Mouse (Mus musculus) cerebral cortex, adult 2 months (tissue): Measurements from ENCODE around the gene Aspg.

Experiments
- WGBS: fragments of 180-500 bp; shearing (Covaris S2); methylation state at CpG from one replicate; pipeline ENCODE4 v1.1.7; 2018; 5-methylcytosine and 5-hydroxymethylcytosine counted together

Aspg gene

GRCm38 (mm10) chr12:112113710-112114109, 7.2 kb downstream of the Aspg start:
- 18% methylated on average over 7 of the region's 7 CpGs for WGBS

- WGBS, result 60% methylated on average over 5 of the region's 5 CpGs
Measured at GRCm38 (mm10) chr12:112117006-112117405, 10.5 kb downstream of the Aspg start.

GRCm38 (mm10) chr12:112117649-112118048, 11.2 kb downstream of the Aspg start:
- WGBS, result 52% methylated on average over 7 of the region's 7 CpGs

DNA sequence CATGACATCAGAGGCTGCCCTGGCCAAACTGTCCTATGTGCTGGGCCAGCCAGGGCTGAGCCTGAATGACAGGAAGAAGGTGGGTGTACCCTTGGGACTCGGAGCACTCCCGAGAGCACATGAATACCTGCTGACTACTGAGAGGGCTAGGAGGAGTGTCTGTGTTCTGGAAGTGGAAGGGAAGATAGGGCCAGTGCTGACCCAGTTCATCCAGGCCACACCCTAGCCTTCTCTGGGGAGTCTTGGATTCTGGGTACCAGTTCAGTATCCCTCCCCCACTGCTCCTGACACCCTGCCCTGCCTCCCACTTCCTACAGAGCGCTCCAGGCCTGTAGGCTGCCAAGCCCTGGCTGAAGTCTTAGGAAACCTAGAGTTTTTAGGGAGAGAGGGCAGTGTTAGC, 14.7 kb downstream of the Aspg start:
- 68% methylated on average over 3 of the region's 3 CpGs for WGBS

- 89% methylated on average over 14 of the region's 14 CpGs for WGBS
Measured at GRCm38 (mm10) chr12:112125903-112126302, 19.4 kb downstream of the Aspg start.

DNA sequence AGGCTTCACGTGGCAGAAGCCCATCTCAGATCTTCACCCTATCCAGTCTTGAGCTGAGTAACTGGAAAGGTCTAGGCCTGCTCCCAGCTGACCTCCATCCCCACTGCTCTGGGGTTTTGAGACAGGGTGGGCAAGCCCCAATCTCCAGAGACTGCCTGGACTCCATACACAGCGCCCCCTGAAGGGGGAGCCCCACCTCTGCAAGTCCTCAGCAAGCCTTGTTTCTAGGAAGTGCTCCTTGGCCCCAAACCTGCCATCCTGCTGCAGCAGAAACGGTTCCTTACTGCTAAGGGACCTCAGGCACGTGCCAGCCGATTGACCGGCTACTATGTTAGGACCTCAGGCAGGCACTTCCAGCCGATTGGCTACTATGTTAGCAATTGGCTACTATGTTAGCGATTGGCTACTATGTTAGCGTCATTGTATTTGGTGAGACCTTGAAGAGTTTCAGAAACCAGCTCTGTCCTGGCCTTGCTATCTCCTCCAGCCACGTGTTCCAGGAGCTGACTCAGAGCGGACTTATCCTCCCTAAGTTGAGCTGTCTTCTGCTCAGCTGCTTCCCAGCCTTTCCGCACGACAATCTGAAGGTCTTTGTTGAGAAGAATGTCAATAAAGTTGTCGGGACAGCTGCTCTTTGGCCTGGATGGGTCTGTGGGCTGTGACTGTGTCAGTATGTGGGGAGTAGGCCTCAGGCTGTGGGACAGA, 20.6 kb downstream of the Aspg start:
- 79% methylated on average over 14 of the region's 14 CpGs for WGBS

DNA sequence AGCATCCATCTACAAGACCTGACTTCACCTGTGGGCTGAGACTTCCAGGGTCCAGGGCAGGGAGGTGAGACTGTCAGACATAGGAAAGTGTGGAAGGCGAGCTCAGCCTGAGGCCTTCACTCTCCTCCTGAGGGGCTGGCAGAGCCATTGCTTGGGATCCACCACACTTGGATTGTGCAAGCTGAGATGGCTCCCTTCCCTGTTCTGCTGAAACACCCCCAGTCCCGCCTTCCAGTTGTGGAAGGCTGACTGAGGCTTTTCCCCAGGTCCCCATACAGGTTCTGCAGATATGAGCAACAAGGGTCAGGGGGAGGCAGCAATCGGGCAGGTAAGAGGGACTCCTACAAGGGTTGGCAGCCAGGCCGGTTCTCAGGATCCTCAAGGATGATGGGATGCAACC, 22.0 kb downstream of the Aspg start:
- 89% methylated on average over 4 of the region's 4 CpGs for WGBS

DNA sequence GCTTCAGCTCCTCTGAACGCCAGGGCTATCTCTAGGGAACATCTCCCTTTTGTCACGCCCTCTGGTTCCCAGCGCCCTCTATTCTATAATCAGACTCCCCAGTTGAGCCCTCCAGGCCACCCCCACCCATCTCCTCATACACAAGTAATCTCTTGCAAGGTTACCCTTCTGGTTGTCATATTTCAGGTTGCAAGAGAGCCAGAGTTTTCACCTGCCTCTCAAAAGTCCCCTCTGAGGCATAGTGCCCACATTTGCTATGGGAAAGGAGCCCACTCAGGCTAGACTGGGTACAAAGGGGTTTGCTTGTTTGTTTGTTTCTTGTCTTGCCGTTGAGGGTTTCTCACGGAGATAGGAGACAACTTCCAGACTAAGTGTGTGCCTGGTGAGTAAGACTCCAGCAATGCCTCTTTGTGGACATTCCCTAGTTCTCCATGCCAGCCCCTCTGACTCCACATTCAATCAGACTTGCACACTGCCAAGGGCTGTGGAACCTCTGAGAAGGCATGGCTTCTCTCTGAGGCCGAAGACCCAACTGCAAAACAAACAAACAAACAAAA, 22.9 kb downstream of the Aspg start:
- 70% methylated on average over 6 of the region's 6 CpGs for WGBS

GRCm38 (mm10) chr12:112130161-112130860, 23.8 kb downstream of the Aspg start:
- WGBS, result 3% methylated on average over 77 of the region's 79 CpGs

DNA sequence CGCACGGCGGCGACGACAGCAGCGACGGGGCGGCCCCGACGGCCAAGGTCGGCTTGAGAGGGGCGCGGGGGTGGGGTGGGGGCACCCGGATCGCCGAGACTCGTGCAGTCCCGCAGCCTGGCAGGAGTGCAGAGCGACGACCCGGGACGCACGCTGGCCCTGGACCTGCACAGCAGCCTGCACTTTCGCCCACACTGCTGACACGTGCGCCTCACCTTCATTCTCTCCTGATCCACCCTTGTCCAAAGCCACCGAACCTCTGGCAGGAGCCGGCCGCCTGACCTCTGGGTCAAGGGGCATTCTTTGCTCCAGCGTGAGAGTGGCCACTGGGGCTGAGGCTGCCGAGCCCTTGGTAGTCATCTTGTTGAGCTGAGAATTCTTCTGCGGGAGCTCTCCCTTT, 24.5 kb downstream of the Aspg start:
- WGBS, result 20% methylated on average over 32 of the region's 32 CpGs

DNA sequence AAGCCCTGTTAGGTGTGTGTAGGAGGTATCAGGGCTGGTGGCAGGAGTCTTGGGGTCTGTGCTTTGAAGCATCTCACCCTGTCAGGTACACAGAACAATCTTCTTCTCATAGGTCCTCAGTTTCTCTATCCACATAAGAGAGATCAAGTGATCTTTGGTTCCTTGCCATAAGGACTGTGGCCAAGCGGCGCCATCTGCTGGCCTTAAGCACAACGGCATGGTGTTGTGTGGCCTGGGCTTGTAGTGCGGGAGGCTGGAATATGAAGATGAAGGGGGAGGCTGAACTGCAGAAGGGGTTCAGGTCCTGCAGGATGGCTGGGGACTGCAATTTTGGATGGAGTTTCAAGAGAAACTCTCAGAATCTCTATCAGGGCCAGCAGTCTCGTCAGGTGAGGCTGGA, 33.8 kb downstream of the Aspg start:
- 14% methylated on average over 5 of the region's 5 CpGs for WGBS

DNA sequence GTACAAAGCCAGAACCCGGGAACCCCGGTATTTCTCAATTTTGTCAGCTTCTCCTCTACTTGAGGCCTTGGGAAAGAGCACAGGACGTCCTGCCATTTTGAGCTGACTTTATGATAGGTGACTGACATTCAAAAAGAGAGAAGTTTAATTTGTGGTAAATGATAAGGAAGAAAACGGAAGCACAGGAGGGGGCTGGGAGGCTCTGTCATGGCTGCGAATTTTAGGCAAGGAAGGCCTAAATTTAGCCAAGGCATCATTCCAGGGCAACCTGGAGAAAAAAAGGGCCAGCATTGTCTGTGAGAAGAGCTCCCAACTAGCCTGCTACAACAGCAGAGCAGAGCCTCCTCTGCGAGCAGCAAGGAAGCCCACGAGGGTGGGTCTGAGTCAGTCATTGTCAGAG, 34.3 kb downstream of the Aspg start:
- WGBS, result 63% methylated on average over 7 of the region's 7 CpGs

DNA sequence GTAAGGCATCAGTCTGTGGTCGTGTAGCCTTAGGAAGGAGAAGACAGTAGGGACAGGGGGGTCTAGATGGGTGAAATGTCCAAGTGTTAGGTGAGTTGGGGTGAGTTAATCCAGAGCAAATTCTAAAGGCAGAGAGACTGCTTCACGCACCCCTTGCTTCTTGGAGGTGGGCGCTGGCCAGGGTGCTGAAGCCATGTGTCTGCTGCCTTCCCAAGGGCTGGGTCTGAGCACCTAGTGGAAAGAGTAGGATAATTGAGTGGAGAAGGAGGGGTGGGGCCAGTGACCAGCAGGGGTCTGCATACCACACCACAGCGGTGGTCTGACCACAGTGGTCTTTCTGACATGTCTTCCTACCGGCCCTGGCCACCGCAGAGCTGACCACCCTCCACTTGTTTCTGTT, 34.8 kb downstream of the Aspg start:
- 65% methylated on average over 6 of the region's 6 CpGs for WGBS

GRCm38 (mm10) chr12:112143116-112143832, 36.8 kb downstream of the Aspg start:
- WGBS, result 6% methylated on average over 14 of the region's 14 CpGs

DNA sequence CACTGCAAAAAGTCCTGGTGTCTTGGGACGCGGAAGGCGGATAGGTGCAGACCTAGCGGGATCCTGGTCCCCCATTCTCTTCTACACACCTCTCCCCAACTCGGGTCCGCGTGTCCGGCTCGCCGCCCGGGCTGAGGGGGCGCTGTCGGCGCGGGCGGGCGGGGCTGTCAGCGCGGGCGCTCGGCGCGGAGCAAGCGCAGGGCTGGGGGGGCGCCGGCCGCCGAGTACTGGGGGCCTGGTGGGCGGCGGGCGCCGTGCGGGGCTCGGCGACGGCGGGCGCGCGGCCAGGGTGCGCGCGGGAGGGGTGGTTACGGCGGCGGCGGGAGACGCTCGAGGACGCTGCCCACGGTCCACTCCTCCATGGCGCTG, 37.3 kb downstream of the Aspg start:
- 1% methylated on average over 52 of the region's 52 CpGs for WGBS

GRCm38 (mm10) chr12:112144377-112145115, 38.1 kb downstream of the Aspg start:
- 1% methylated on average over 46 of the region's 46 CpGs for WGBS

GRCm38 (mm10) chr12:112145211-112145874, 38.9 kb downstream of the Aspg start:
- under 1% methylated on average over 37 of the region's 37 CpGs for WGBS

- WGBS, result under 1% methylated on average over 67 of the region's 68 CpGs
Measured at GRCm38 (mm10) chr12:112145875-112146651, 39.6 kb downstream of the Aspg start, which contains the start of gene Kif26a. TSS of gene Kif26a (plus strand) at chr12:112146208.

- 61% methylated on average over 5 of the region's 5 CpGs for WGBS
Measured at GRCm38 (mm10) chr12:112147365-112147764, 40.9 kb downstream of the Aspg start.

DNA sequence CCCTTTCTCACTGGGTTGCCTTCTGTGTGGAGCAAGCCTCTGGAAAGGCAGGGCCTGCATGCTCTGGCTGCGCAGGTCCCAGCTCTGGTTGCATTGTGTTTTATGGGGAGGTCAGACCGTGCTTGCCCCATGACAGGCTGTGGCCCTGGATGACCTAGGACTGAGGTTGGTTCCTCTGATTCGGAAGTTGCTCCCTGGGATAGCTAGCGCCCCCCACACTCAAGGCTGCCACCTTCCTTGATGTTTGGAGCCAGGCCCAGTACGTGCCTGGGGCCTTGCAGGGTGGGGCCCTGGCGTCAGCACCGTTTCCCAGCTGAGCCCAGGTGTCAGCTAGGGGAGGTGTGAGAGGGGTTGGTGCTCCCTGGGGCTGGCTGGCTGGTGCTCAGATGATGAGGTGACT, 43.5 kb downstream of the Aspg start:
- 71% methylated on average over 7 of the region's 7 CpGs for WGBS
